Mouse (Mus musculus): ENCODE results near the gene Depp1. TPM values are rescaled to one million over a fixed set of nuclear protein-coding genes. Genes with fewer than 3 reads are reported as not detected.
"Not testable (repeated sequence)": the region's sequence is repeated elsewhere in the genome, so short reads cannot be mapped to it uniquely, and the experiment has no call there.

Depp1 gene
- total RNA-seq (2022) = 10 to 100 TPM; 32.2 to 58.5 (median 41.2) TPM

GRCm38 (mm10) chr6:116650406-116650805 is at the start of gene Depp1:
TSS of gene Depp1 (plus strand) at chr6:116650609.
- peak; percentile 89 for DNase-seq (ENCODE audit: low spot score)

GRCm38 (mm10) chr6:116600969-116601368 is 49.4 kb upstream of the Depp1 start:
- DNase-seq (ENCODE audit: low spot score) = not testable (repeated sequence)

- no peak for DNase-seq (ENCODE audit: low spot score)
Observed at GRCm38 (mm10) chr6:116607230-116607629, 43.2 kb upstream of the Depp1 start.

GRCm38 (mm10) chr6:116615719-116616118 is 34.7 kb upstream of the Depp1 start:
- no peak for DNase-seq (ENCODE audit: low spot score)

GRCm38 (mm10) chr6:116618073-116618472 is 32.3 kb upstream of the Depp1 start:
- DNase-seq (ENCODE audit: low spot score) = no peak

- peak; percentile 47 for DNase-seq (ENCODE audit: low spot score)
Observed at GRCm38 (mm10) chr6:116621318-116622023, 28.9 kb upstream of the Depp1 start.

- DNase-seq (ENCODE audit: low spot score) = not testable (repeated sequence)
Observed at GRCm38 (mm10) chr6:116626417-116626816, 24.0 kb upstream of the Depp1 start.

- DNase-seq (ENCODE audit: low spot score) = no peak
Observed at GRCm38 (mm10) chr6:116628095-116628494, 22.3 kb upstream of the Depp1 start.

- DNase-seq (ENCODE audit: low spot score) = no peak
Observed at GRCm38 (mm10) chr6:116628539-116629171, 21.8 kb upstream of the Depp1 start, which contains the start of gene Zfp422. TSS of gene Zfp422 (minus strand) at chr6:116628999.

GRCm38 (mm10) chr6:116629766-116630165 is 20.6 kb upstream of the Depp1 start:
- DNase-seq (ENCODE audit: low spot score) = no peak

GRCm38 (mm10) chr6:116632129-116632528 is 18.3 kb upstream of the Depp1 start:
- DNase-seq (ENCODE audit: low spot score) = peak; percentile 87

GRCm38 (mm10) chr6:116633741-116634695 is 16.4 kb upstream of the Depp1 start:
- no peak for DNase-seq (ENCODE audit: low spot score)

GRCm38 (mm10) chr6:116635251-116636180 is 14.9 kb upstream of the Depp1 start:
- DNase-seq (ENCODE audit: low spot score) = peak; percentile 93

- no peak for DNase-seq (ENCODE audit: low spot score)
Observed at GRCm38 (mm10) chr6:116636581-116637235, 13.7 kb upstream of the Depp1 start.

- no peak for DNase-seq (ENCODE audit: low spot score)
Observed at GRCm38 (mm10) chr6:116637496-116637895, 12.9 kb upstream of the Depp1 start.

- DNase-seq (ENCODE audit: low spot score) = no peak
Observed at GRCm38 (mm10) chr6:116638871-116639270, 11.5 kb upstream of the Depp1 start.

GRCm38 (mm10) chr6:116639663-116640062 is 10.7 kb upstream of the Depp1 start:
- no peak for DNase-seq (ENCODE audit: low spot score)

- DNase-seq (ENCODE audit: low spot score) = no peak
Observed at GRCm38 (mm10) chr6:116642942-116643341, 7.5 kb upstream of the Depp1 start.

GRCm38 (mm10) chr6:116643881-116644280 is 6.5 kb upstream of the Depp1 start:
- no peak for DNase-seq (ENCODE audit: low spot score)

GRCm38 (mm10) chr6:116644335-116644734 is 6.1 kb upstream of the Depp1 start:
- peak; percentile 82 for DNase-seq (ENCODE audit: low spot score)

Measured in heart, adult 8-10 months (tissue).